Mouse (Mus musculus) regulatory T cell (primary cell): ENCODE results near the gene Prap1.

ENCODE experiments used
- in situ Hi-C: fragments of 300-600 bp; cut with MboI, MseI; formaldehyde crosslinking; loops from one replicate; pipeline ENCODE4 v1.15.1; 2025; ENCODE audit warnings: high pct_unique_total_duplicates

Prap1 gene

DNA sequence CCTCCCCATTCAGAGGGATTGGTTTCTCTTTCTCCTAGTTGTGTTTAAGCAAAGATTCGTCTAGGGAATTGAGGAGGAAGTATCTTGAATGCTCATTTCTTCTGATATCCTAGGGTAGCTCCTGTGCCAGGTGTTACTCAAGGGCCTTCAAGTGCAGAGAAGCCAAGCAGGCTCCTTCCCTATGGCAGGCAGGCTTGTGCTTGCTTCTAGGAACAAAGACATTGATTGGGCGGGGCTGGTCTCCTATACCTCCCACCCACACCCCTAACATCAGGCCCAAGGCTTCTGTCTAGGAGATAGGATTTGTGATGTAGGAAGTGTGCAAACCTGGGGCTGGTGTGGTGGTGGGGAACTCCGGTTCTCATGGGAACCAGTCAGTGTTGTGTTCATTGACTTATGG lies 33.7 kb downstream of the Prap1 start:
- in situ Hi-C loops, result loop anchor here (25.0 kb wide), 1 partner anchor 1215 kb away; the partner anchor contains the start of gene Bnip3

- in situ Hi-C loops, result loop anchor here (25.0 kb wide), 1 partner anchor 1216 kb away; the partner anchor contains the start of gene Bnip3
Observed at GRCm38 (mm10) chr7:140127911-140128310, 34.7 kb downstream of the Prap1 start.

GRCm38 (mm10) chr7:140132184-140132583 lies 39.0 kb downstream of the Prap1 start:
- in situ Hi-C loops, result loop anchor here (10.0 to 25.0 kb wide), 3 partner anchors 753 to 1303 kb away; partner anchors contain the start of genes Bnip3, Psmd13, Sirt3 and Slc25a22

DNA sequence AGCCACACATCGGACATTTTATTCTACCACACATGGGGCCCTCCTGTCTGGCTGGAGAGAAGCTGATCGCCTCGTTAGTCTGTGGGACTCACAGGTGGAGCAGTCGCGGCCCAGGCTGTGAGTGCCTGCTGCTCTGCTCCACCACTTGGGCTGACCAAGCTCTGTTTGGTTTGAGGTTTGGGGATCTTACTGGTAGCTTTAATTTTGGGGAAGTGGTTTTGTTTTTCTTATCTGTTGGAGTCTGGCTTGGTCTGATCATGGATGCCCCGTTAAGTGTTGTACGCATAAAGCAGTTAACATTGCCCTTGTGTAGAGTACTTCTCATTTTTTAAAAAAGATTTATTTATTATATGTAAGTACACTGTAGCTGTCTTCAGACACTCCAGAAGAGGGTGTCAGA lies 40.8 kb downstream of the Prap1 start:
- in situ Hi-C loops, result loop anchor here (10.0 to 25.0 kb wide), 3 partner anchors 751 to 1301 kb away; partner anchors contain the start of genes Bnip3, Psmd13, Sirt3 and Slc25a22

DNA sequence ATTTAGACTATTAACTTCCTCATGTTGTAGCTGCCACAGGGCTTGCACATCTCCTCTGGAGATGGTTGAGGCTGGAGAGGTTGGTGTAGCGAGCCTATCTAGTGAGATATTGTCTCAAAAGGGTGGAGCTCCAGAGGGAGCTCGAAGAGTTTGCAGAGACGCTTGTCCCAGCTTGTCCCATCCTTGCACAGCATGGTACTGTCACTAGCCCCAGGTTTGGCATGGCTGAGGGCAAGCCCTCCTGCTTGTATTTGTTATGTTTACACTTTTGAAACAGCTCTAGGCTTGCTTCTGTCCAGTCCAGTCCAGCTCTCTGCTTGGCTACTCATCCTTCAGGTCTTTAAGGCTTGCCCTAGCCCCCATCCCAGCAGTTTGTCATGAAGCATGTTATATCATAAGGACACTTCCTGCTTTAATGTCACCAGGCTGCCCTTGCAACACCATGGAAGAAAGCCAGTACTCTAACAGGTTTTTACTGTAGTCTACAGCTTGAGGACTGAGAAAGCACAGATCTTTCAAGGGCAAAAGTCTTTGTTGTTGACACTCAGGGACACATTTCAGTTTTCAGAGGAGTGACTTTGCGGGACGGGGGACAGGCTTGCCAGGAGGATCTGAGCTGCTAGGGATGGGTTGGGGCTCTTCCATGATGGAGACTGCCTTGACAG lies 42.0 kb downstream of the Prap1 start:
- in situ Hi-C loops, result loop anchor here (10.0 to 25.0 kb wide), 3 partner anchors 750 to 1300 kb away; partner anchors contain the start of genes Bnip3, Psmd13, Sirt3 and Slc25a22

- in situ Hi-C loops, result loop anchor here (10.0 to 25.0 kb wide), 3 partner anchors 747 to 1297 kb away; partner anchors contain the start of genes Bnip3, Psmd13, Sirt3 and Slc25a22
Observed at GRCm38 (mm10) chr7:140137135-140138020, 44.2 kb downstream of the Prap1 start, which contains the start of gene Mtg1. Gene Mtg1, plus strand, starts transcription at chr7:140137564.

GRCm38 (mm10) chr7:140138021-140138310 lies 44.8 kb downstream of the Prap1 start:
- in situ Hi-C loops, result loop anchor here (10.0 to 25.0 kb wide), 3 partner anchors 747 to 1297 kb away; partner anchors contain the start of genes Bnip3, Psmd13, Sirt3 and Slc25a22

GRCm38 (mm10) chr7:140141350-140141749 lies 48.2 kb downstream of the Prap1 start:
- in situ Hi-C loops, result loop anchor here (5.0 to 25.0 kb wide), 2 partner anchors 59 to 1229 kb away; partner anchors contain the start of genes Bnip3 and Caly

- in situ Hi-C loops, result loop anchor here (5.0 to 25.0 kb wide), 2 partner anchors 62 to 1232 kb away; partner anchors contain the start of genes Bnip3 and Caly
Observed at GRCm38 (mm10) chr7:140144550-140144949, 51.4 kb downstream of the Prap1 start.
